Mouse (Mus musculus) heart, embryonic 15.5 days (tissue): ENCODE data around the gene Adamts9. TPM values are rescaled to one million over a fixed set of nuclear protein-coding genes. Genes with fewer than 3 reads are reported as not detected.
A peak's percentile ranks its signal among the peaks of the same experiment; 100 is the strongest.

ENCODE experiments used
- ATAC-seq: fragments of 200-750 bp; cut with Nextera tagmentation; replicated peaks from 2 replicates; pipeline ENCODE4 v1.8.0; 2017; ENCODE audit warnings: low read depth, moderate TSS enrichment; ENCODE audit not compliant: insufficient number of reproducible peaks, insufficient read depth, low FRiP score
- H3K27ac ChIP-seq: fragments of 300-500 bp; sonication (generic); 2 replicates; pipeline ENCODE4 v1.5.1; 2015; ENCODE audit warnings: mild to moderate bottlenecking, inconsistent platforms
- H3K27me3 ChIP-seq: fragments of 300-500 bp; sonication (generic); 2 replicates; pipeline ENCODE4 v1.6.1; 2015; ENCODE audit warnings: inconsistent platforms
- H3K36me3 ChIP-seq: fragments of 300-500 bp; sonication (generic); 2 replicates; pipeline ENCODE4 v1.6.1; 2015; ENCODE audit warnings: mild to moderate bottlenecking, inconsistent platforms
- H3K4me1 ChIP-seq: fragments of 300-500 bp; sonication (generic); replicated peaks from 2 replicates; pipeline ENCODE4 v1.6.1; 2015; ENCODE audit warnings: inconsistent platforms
- H3K4me2 ChIP-seq: fragments of 300-500 bp; sonication (generic); 2 replicates; pipeline ENCODE4 v1.6.1; 2015; ENCODE audit warnings: inconsistent platforms, mild to moderate bottlenecking, moderate library complexity
- H3K4me3 ChIP-seq: fragments of 300-500 bp; sonication (generic); 2 replicates; pipeline ENCODE4 v1.5.1; 2015; ENCODE audit warnings: mild to moderate bottlenecking, inconsistent platforms
- H3K9ac ChIP-seq: fragments of 300-500 bp; sonication (generic); 2 replicates; pipeline ENCODE4 v1.6.1; 2015; ENCODE audit warnings: mild to moderate bottlenecking, inconsistent platforms
- H3K9me3 ChIP-seq: fragments of 300-500 bp; sonication (generic); replicated peaks from 2 replicates; pipeline ENCODE4 v1.6.1; 2016; ENCODE audit warnings: inconsistent platforms
- whole genome bisulfite sequencing: fragments of 180-500 bp; shearing (Covaris S2); methylation state at CpG from one replicate; pipeline ENCODE4 v1.1.7; 2015; ENCODE audit warnings: mixed read lengths; 5-methylcytosine and 5-hydroxymethylcytosine counted together
- polyA plus RNA-seq: library from polyadenylated mRNA; unstranded; fragments of >200 nt; fragmentation: Nextera tagmentation; extraction: Ambion mirVana; gene quantifications from 2 replicates; pipeline ENCODE4 v1.2.1, GENCODE M21; 2015

Gene Adamts9
- polyA plus RNA-seq, 1 experiment from 2014 or later, result 6.5 TPM

- 16% methylated on average over 4 of the region's 4 CpGs for WGBS
- Histone ChIP-seq H3K9me3 (no peaks in the 10 kb centered on the region), H3K27me3 (no peaks in the 10 kb centered on the region), H3K9ac (no peak overlapping the region), H3K4me2 (no peak overlapping the region), H3K27ac (peak overlapping the region; percentile 33; the same call in 1 of the 2 replicates), H3K4me3 (no peak overlapping the region), H3K36me3 (no peaks in the 10 kb centered on the region), H3K4me1 (peaks cover 32% of the 10 kb centered on the region)
- peak; percentile 37; the same call in 1 of the 2 replicates for ATAC-seq
These were observed 21.4 kb downstream of the Adamts9 start for GRCm38 (mm10) chr6:92921843-92922242.

GRCm38 (mm10) chr6:92920938-92921689, 22.2 kb downstream of the Adamts9 start:
- no peak for ATAC-seq
- Histone ChIP-seq H3K4me1 (peaks cover 27% of the 10 kb centered on the region), H3K4me3 (no peak overlapping the region), H3K27ac (no peak overlapping the region), H3K9ac (no peak overlapping the region), H3K4me2 (no peak overlapping the region), H3K36me3 (no peaks in the 10 kb centered on the region), H3K27me3 (no peaks in the 10 kb centered on the region), H3K9me3 (no peaks in the 10 kb centered on the region)
- WGBS, result 46% methylated on average over 10 of the region's 10 CpGs

- Histone ChIP-seq H3K9me3 (no peaks in the 10 kb centered on the region), H3K9ac (no peak overlapping the region), H3K36me3 (peaks cover 26% of the 10 kb centered on the region), H3K4me3 (no peak overlapping the region), H3K4me1 (peaks cover 19% of the 10 kb centered on the region), H3K27ac (no peak overlapping the region), H3K4me2 (no peak overlapping the region), H3K27me3 (no peaks in the 10 kb centered on the region)
- WGBS, result 75% methylated on average over 3 of the region's 3 CpGs
- no peak for ATAC-seq
These were observed 32.7 kb downstream of the Adamts9 start for GRCm38 (mm10) chr6:92910611-92911010.

- peak; percentile 84 for ATAC-seq
- H3K4me1 ChIP-seq, result peaks cover 22% of the 10 kb centered on the region
- WGBS, result 41% methylated on average over 8 of the region's 8 CpGs
- no peaks in the 10 kb centered on the region for H3K27me3 ChIP-seq
- no peak overlapping the region for H3K9ac ChIP-seq
- H3K27ac ChIP-seq, result peak overlapping the region; percentile 85
- no peaks in the 10 kb centered on the region for H3K9me3 ChIP-seq
- peak overlapping the region; percentile 48 for H3K4me2 ChIP-seq
- H3K4me3 ChIP-seq, result 0 out of 2 replicates have a peak overlapping the region, but pooled peaks have one; percentile 11
- H3K36me3 ChIP-seq, result peaks cover 27% of the 10 kb centered on the region
These were observed 33.9 kb downstream of the Adamts9 start for GRCm38 (mm10) chr6:92909361-92909760.

- Histone ChIP-seq H3K36me3 (peaks cover 40% of the 10 kb centered on the region), H3K27ac (peak overlapping the region; percentile 78), H3K4me2 (no peak overlapping the region), H3K4me1 (peaks cover 22% of the 10 kb centered on the region), H3K27me3 (no peaks in the 10 kb centered on the region), H3K9me3 (no peaks in the 10 kb centered on the region), H3K9ac (no peak overlapping the region), H3K4me3 (no peak overlapping the region)
- WGBS, result 14% methylated on average over 5 of the region's 5 CpGs
- peak; percentile 72 for ATAC-seq
These were observed 37.4 kb downstream of the Adamts9 start for GRCm38 (mm10) chr6:92905922-92906321.

- H3K9ac ChIP-seq, result no peak overlapping the region
- WGBS, result 31% methylated on average over 2 of the region's 2 CpGs
- H3K27me3 ChIP-seq, result no peaks in the 10 kb centered on the region
- H3K4me2 ChIP-seq, result no peak overlapping the region
- ATAC-seq, result no peak
- H3K4me3 ChIP-seq, result no peak overlapping the region
- peaks cover 22% of the 10 kb centered on the region for H3K4me1 ChIP-seq
- no peak overlapping the region for H3K27ac ChIP-seq
- H3K36me3 ChIP-seq, result peaks cover 45% of the 10 kb centered on the region
- H3K9me3 ChIP-seq, result no peaks in the 10 kb centered on the region
These were observed 38.8 kb downstream of the Adamts9 start for GRCm38 (mm10) chr6:92904491-92904890.

DNA sequence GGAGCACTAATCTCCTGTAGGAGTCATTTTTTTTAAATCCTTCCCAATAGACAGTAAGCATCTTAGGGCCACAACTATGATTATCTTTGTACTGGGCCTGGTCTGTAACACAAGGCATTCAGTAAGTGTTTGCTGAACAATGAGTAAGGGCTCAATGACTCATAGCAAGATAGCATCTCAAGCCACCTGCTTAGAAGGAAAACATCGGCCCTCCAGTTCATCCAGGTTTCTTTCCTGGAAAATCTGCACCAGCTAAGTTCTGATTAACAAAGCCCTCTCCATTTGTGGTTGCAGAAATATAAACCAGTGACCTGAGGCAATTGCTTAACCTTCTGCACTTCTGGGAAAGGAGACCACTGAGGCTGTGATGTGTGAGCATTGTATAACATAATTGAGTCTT, 39.3 kb downstream of the Adamts9 start:
- no peak for ATAC-seq
- WGBS, result 62% methylated on average over 1 of the region's 1 CpGs
- Histone ChIP-seq H3K9me3 (no peaks in the 10 kb centered on the region), H3K36me3 (peaks cover 49% of the 10 kb centered on the region), H3K4me1 (peaks cover 19% of the 10 kb centered on the region), H3K9ac (no peak overlapping the region), H3K4me3 (no peak overlapping the region), H3K27ac (no peak overlapping the region), H3K27me3 (no peaks in the 10 kb centered on the region), H3K4me2 (no peak overlapping the region)

- ATAC-seq, result no peak
- Histone ChIP-seq H3K9me3 (no peaks in the 10 kb centered on the region), H3K4me2 (no peak overlapping the region), H3K9ac (no peak overlapping the region), H3K4me3 (no peak overlapping the region), H3K27me3 (no peaks in the 10 kb centered on the region), H3K27ac (no peak overlapping the region), H3K4me1 (peaks cover 7% of the 10 kb centered on the region), H3K36me3 (peaks cover 51% of the 10 kb centered on the region)
- WGBS, result 83% methylated on average over 1 of the region's 1 CpGs
These were observed 51.8 kb downstream of the Adamts9 start for GRCm38 (mm10) chr6:92891535-92891934.

GRCm38 (mm10) chr6:92883131-92883900, 60.0 kb downstream of the Adamts9 start:
- Histone ChIP-seq H3K36me3 (peaks cover 55% of the 10 kb centered on the region), H3K9ac (no peak overlapping the region), H3K4me3 (no peak overlapping the region), H3K4me1 (peaks cover 6% of the 10 kb centered on the region; the same call in 1 of the 2 replicates), H3K27ac (no peak overlapping the region), H3K4me2 (no peak overlapping the region), H3K27me3 (no peaks in the 10 kb centered on the region), H3K9me3 (no peaks in the 10 kb centered on the region)
- ATAC-seq, result no peak
- WGBS, result 66% methylated on average over 9 of the region's 9 CpGs

DNA sequence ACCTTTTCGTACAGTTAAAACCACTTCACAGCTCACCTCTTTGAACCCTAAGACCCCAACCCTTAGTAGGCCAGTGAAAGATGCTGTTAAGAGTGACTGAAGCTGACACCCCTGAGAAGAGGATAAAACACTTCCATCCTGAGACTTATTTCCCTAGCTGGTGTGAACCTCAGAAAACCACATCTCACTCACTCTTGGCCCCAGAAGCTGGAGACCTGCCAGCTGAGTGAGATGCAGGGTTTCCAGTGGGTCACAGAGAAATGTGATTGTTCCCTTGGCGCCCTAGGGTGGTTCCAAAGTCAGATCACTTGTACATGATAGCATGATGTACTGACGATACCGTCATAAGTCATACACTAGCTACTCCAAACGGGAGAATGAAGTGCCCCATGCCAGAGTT, 60.8 kb downstream of the Adamts9 start:
- Histone ChIP-seq H3K36me3 (peaks cover 53% of the 10 kb centered on the region), H3K27me3 (no peaks in the 10 kb centered on the region), H3K27ac (no peak overlapping the region), H3K4me1 (peaks cover 6% of the 10 kb centered on the region; the same call in 1 of the 2 replicates), H3K4me2 (no peak overlapping the region), H3K9me3 (no peaks in the 10 kb centered on the region), H3K4me3 (no peak overlapping the region), H3K9ac (no peak overlapping the region)
- 60% methylated on average over 5 of the region's 5 CpGs for whole genome bisulfite sequencing
- no peak for ATAC-seq

DNA sequence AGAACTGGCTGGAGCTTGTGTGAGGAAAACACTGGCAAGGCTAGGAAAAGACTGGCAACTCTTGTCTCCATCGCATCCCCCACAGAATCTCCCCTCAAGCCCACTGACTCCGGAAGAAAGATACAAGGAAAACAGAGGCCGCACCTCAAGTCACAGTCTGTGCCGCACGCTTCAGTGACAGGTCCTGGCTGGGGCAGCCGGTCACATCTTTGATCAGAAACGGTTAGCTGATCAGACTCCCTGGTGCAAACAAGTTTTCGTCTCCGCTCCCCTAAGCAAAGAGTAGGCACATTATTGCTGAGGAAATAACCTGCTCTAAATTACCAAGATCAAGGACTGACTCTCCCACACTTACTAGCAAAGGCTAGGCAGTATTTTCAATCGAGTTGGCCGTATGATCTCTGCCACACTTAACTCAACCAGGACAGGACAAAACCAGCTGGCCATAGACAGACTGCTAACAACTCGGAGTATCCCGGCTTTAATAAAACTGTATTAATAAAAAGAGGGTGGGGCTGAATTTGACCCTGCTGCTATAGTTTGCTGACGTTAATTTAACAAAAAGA, 63.5 kb downstream of the Adamts9 start:
- peaks cover 6% of the 10 kb centered on the region; the same call in 1 of the 2 replicates for H3K4me1 ChIP-seq

More for the DNA sequence above, 63.5 kb downstream of the Adamts9 start:
- H3K4me2 ChIP-seq, result no peak overlapping the region
- WGBS, result 86% methylated on average over 14 of the region's 14 CpGs
- no peaks in the 10 kb centered on the region for H3K27me3 ChIP-seq
- no peaks in the 10 kb centered on the region for H3K9me3 ChIP-seq
- ATAC-seq, result no peak
- no peak overlapping the region for H3K4me3 ChIP-seq
- H3K36me3 ChIP-seq, result peaks cover 38% of the 10 kb centered on the region
- no peak overlapping the region for H3K9ac ChIP-seq
- no peak overlapping the region for H3K27ac ChIP-seq
